Mouse (Mus musculus): ENCODE data around the gene Atg9b.

GRCm38 (mm10) chr5:24399686-24400085, 7.7 kb upstream of the Atg9b start:
- TF ChIP-seq USF1 (IDR thresholded peaks at IDR 0.05; ENCODE audit: low read depth): no peak
- TF ChIP-seq POLR2A (IDR thresholded peaks at IDR 0.05; ENCODE audit: insufficient read length, low read depth): no peak
